Mouse (Mus musculus): Measurements from ENCODE around the gene Smim5.
A peak's percentile ranks its signal among the peaks of the same experiment; 100 is the strongest.

Smim5 gene

GRCm38 (mm10) chr11:115894755-115895520, 4.8 kb upstream of the Smim5 start:
- DNase-seq (ENCODE audit: low spot score): no peak

GRCm38 (mm10) chr11:115898446-115898845, 1.3 kb upstream of the Smim5 start:
- no peak for DNase-seq (ENCODE audit: low spot score)

- peak; percentile 28 for DNase-seq (ENCODE audit: low spot score)
Observed at GRCm38 (mm10) chr11:115898886-115899285, 880 bp upstream of the Smim5 start.

- no peak for DNase-seq (ENCODE audit: low spot score)
Observed at GRCm38 (mm10) chr11:115900561-115901337, 983 bp downstream of the Smim5 start.

GRCm38 (mm10) chr11:115901338-115902161, 1.8 kb downstream of the Smim5 start:
- DNase-seq (ENCODE audit: low spot score): no peak

- DNase-seq (ENCODE audit: low spot score): no peak
Observed at GRCm38 (mm10) chr11:115902177-115902576, 2.4 kb downstream of the Smim5 start.

- DNase-seq (ENCODE audit: low spot score): peak; percentile 77
Observed at GRCm38 (mm10) chr11:115902831-115903230, 3.1 kb downstream of the Smim5 start.

- peak; percentile 56 for DNase-seq (ENCODE audit: low spot score)
Observed at GRCm38 (mm10) chr11:115903384-115904230, 3.8 kb downstream of the Smim5 start.

- DNase-seq (ENCODE audit: low spot score): no peak
Observed at GRCm38 (mm10) chr11:115904231-115904955, 4.6 kb downstream of the Smim5 start.

- DNase-seq (ENCODE audit: low spot score): no peak
Observed at GRCm38 (mm10) chr11:115904956-115905790, 5.4 kb downstream of the Smim5 start.

GRCm38 (mm10) chr11:115906116-115906515, 6.3 kb downstream of the Smim5 start:
- no peak for DNase-seq (ENCODE audit: low spot score)

- DNase-seq (ENCODE audit: low spot score): no peak
Observed at GRCm38 (mm10) chr11:115906521-115906920, 6.8 kb downstream of the Smim5 start.

GRCm38 (mm10) chr11:115911134-115911561, 11.4 kb downstream of the Smim5 start:
- peak; percentile 43 for DNase-seq (ENCODE audit: low spot score)

GRCm38 (mm10) chr11:115911632-115912376, 12.0 kb downstream of the Smim5 start, which contains the start of gene Smim6:
Smim6 (plus strand) TSS chr11:115912017.
- DNase-seq (ENCODE audit: low spot score): peak; percentile 76

GRCm38 (mm10) chr11:115916579-115916978, 16.8 kb downstream of the Smim5 start:
- DNase-seq (ENCODE audit: low spot score): no peak

- DNase-seq (ENCODE audit: low spot score): no peak
Observed at GRCm38 (mm10) chr11:115918637-115919036, 18.9 kb downstream of the Smim5 start.

GRCm38 (mm10) chr11:115919073-115919472, 19.3 kb downstream of the Smim5 start:
- no peak for DNase-seq (ENCODE audit: low spot score)

GRCm38 (mm10) chr11:115920110-115920818, 20.5 kb downstream of the Smim5 start:
- DNase-seq (ENCODE audit: low spot score): peak; percentile 50

Data from lung, postnatal 25 days (tissue).